Mouse (Mus musculus) E14TG2a.4 (cell line): Measurements from ENCODE around the gene Nosip.

Source experiments
- CTCF ChIP-seq: conservative IDR thresholded peaks from 2 replicates; pipeline ENCODE4 v1.5.1; 2014; ENCODE audit warnings: low read length
- NANOG ChIP-seq: IDR thresholded peaks from 2 replicates; pipeline ENCODE4 v1.6.1; 2014; ENCODE audit warnings: borderline replicate concordance, low read length, mixed read lengths
- POU5F1 ChIP-seq: IDR thresholded peaks from 2 replicates; pipeline ENCODE4 v1.6.1; 2014; ENCODE audit warnings: low read length, borderline replicate concordance

DNA sequence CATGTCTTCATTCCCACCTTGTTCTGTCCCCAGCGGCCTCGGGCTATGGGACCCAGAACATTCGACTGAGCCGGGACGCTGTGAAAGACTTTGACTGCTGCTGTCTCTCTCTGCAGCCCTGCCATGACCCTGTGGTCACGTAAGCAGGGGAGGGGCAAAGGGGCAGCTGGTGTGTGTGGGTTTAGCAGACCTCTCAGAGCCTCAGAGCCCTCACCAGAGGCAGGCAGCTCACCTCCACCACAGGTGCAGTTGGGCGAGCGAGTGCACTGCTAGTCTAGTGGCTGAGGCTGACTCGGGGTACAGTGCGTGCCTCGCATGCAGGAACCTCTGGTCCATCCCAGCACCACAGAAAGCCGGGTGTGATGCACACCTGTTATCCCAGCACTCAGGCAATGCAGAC is 11.7 kb downstream of the Nosip start:
- no peak for TF ChIP-seq CTCF
- no peak for TF ChIP-seq NANOG
- no peak for TF ChIP-seq POU5F1
